Mouse (Mus musculus) brain, adult 10 weeks (tissue): Measurements from ENCODE around the gene Nemf. TPM values are rescaled to one million over a fixed set of nuclear protein-coding genes. Genes with fewer than 3 reads are reported as not detected.

Experiments
- polyA plus RNA-seq: library from polyadenylated mRNA; stranded (reverse); fragments of 350-450 nt; fragmentation: Illumina TruSeq; extraction: RNeasy Lipid Tissue Mini Kit (QIAGEN cat#74804); gene quantifications from one replicate; pipeline ENCODE4 v1.2.3, GENCODE M21; 2015; ENCODE audit warnings: low read depth, low replicate concordance

Nemf gene
- 26.5 TPM for polyA plus RNA-seq

DNA sequence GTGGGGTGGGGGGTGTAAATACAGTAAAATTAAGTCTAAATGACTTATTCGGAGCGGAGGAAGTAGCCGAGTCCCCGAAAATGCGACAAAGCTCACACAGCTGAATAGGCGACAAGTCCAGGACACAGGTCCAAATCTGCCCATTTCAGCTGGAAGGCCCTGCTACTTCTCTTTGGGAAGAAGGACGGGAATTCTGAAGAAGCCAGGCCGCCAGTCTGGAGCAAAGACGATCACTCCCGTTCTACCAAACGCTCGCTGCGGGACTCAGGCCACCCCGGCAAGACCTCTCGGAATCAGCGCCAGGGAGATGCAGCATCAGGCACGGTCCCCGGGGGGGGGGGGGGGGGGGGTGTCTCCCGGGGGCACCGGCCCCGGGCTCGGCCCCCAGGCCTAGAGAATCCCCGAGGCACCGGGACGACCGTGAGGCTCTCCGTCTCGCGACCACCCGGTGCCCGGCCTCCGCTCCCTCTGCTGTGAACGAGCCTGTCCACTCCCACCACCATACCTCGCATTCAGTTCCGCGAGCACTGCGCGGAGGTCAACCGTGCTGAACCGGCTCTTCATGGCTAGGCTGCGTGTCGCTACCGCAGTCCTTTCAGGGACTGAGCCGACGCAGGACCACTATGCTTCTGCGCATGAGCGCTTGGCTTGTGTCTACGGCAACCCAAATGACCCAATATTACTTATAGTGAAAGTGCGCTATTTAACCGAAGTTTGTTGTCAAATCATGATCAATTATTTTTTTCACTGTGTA is at the start of gene Nemf:
Gene Nemf (minus strand): TSS at position 620 of the 754 bp plus-strand sequence.

DNA sequence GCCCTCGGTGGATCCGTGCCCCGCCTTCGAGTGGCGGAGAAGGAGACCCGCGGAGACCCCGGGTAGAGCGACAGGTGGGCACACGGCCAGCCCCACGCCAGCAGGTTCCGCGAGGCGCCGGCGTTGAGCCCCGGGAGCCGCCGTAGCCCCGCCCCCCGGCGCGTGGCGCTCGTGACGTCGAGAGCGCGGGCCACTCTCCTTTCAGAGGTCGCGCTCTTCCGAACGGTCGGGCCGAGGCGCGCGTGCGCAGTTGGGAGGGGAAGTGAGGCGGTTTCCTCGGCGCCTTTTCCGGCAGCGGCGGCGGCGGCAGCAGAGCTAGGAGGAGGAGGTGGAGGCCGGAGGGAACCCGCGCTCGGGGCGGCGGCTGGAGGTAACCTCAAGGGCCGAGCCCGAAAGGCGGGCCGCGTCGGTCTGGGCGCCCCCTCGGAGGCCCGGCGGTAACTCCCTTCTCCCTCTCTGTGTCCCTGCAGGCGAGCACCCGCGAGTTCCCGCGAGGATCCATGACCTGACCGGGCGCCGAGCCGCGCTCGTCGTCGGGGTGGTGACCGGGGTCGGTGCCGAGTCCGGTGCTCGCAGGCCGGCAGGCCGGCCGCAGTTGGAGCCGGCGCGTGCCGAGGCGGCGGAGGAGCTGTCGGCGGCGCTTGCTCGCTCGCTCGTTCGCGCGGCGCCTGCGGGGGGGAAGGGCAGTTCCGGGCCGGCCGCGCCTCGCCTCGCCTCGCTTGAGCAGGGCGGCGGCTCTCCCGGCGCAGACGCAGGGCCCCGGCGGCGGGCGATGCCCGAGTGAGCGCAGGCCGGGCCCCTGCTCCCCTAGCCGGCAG is 15.1 kb upstream of the Nemf start, which contains the start of the genes Arf6 and Gm9887:
Gene Arf6 (plus strand): TSS at position 297 of the 818 bp plus-strand sequence.
Gene Gm9887 (minus strand): TSS at position 605 of the 818 bp plus-strand sequence.

DNA sequence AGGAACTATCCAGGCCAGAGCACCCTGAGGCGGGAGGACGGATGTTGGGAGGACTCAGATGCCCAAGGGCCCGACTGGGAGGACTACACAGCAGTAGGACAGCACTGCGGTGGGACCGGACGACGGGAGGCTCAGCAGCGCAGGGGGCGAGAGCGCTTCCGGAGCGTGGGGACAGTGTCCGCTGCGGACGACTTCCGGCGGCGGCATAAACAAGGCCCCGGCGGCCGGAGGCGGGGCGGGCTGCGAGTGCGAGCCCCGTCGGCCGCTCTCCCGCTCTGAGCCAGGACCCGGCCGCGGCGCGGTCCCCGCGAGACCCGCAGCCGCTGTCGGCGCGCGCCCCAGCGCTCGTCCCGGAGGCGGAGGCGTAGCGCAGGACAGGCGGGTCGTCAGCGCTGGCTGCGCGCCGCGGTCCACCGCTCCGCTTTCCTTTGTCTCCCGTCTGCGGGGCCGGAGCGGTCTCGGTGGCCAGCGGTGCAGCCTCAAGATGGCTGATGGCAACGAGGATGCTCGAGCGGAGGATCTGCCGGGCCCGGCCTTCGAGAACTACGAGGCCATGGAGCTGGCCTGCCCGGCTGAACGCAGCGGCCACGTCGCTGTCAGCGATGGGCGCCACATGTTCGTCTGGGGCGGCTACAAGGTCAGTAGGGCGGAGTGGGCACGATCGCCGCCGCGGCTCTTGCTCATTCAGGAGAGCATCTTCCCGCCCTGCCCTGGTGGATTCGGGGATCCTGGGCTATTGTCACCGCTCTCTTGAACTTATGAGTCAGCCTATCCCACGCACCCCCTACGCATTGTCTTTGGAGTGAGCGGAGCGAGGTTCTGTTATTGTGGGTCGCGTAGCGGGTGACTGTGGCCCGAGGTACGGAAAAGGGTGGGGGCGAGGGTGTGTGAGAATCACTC is 60.2 kb downstream of the Nemf start, which contains the start of gene Klhdc2:
Gene Klhdc2 (plus strand): TSS at position 171 of the 900 bp plus-strand sequence.

Other genes with a start within 250 kb of the Nemf start
- 2,609 TPM for gene Rps29, start 198.0 kb downstream of the Nemf start, polyA plus RNA-seq
- gene Lrr1, start 188.4 kb downstream of the Nemf start, polyA plus RNA-seq, result not detected
- gene Rpl36al, start 173.1 kb downstream of the Nemf start, polyA plus RNA-seq, result 388 TPM
- 28.9 TPM for gene Mgat2, start 173.0 kb downstream of the Nemf start, polyA plus RNA-seq
- 4.6 TPM for gene Gm49383, start 160.1 kb downstream of the Nemf start, polyA plus RNA-seq
- 1.5 TPM for gene Dnaaf2, start 158.7 kb downstream of the Nemf start, polyA plus RNA-seq
- 4.6 TPM for gene Gm49384, start 152.9 kb downstream of the Nemf start, polyA plus RNA-seq
- gene Pole2, start 129.0 kb downstream of the Nemf start, polyA plus RNA-seq, result 0.70 TPM
- 23.2 TPM for gene Klhdc1, start 116.0 kb downstream of the Nemf start, polyA plus RNA-seq
- 215 TPM for gene Klhdc2, start 60.5 kb downstream of the Nemf start, polyA plus RNA-seq
- gene Arf6, start 15.0 kb upstream of the Nemf start, polyA plus RNA-seq, result 38.4 TPM
- gene Gm9887, start 15.3 kb upstream of the Nemf start, polyA plus RNA-seq, result not detected
- gene Vcpkmt, start 225.9 kb upstream of the Nemf start, polyA plus RNA-seq, result 26.4 TPM